Mouse (Mus musculus) hindlimb bud, embryonic 11.5 days (tissue): ENCODE measurements around the gene Slc11a2.
"Not testable (repeated sequence)": the region's sequence is repeated elsewhere in the genome, so short reads cannot be mapped to it uniquely, and the experiment has no call there.

ENCODE experiments used
- DNase-seq: peaks from one replicate; pipeline ENCODE4 v3.0.0-alpha.2; 2012; ENCODE audit warnings: low read depth, low spot score; ENCODE audit errors: extremely low spot score

Slc11a2 gene

DNA sequence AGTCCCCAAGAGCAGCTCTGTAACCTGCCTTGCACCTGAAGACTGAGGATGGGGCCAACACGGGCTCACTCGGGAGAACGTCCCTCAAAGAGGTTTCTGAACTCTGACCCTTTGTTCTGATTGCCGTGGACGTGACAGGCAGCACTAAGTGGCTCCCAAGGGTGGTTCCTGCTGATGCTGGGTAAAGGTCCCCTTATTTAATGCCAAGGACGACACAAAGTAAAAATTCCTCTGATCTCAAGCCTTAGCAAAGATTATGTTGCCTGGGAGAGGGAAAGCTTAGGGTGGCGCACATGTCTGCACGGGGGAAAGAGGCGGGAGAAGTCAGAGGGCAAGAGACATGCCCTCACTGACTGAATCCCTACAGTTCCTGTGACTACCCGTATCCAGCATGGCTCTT lies 11.6 kb upstream of the Slc11a2 start:
- DNase-seq: no peak

GRCm38 (mm10) chr15:100436112-100436511 lies 11.2 kb upstream of the Slc11a2 start:
- DNase-seq: no peak

- no peak for DNase-seq
Observed at GRCm38 (mm10) chr15:100433234-100433633, 8.4 kb upstream of the Slc11a2 start.

- DNase-seq: no peak
Observed at GRCm38 (mm10) chr15:100429959-100430565, 5.2 kb upstream of the Slc11a2 start.

GRCm38 (mm10) chr15:100428296-100428905 lies 3.5 kb upstream of the Slc11a2 start:
- DNase-seq: no peak

GRCm38 (mm10) chr15:100423916-100424315 lies 956 bp downstream of the Slc11a2 start:
- no peak for DNase-seq

- peak; percentile 56 for DNase-seq
Observed at GRCm38 (mm10) chr15:100422899-100423860, 1.7 kb downstream of the Slc11a2 start.

DNA sequence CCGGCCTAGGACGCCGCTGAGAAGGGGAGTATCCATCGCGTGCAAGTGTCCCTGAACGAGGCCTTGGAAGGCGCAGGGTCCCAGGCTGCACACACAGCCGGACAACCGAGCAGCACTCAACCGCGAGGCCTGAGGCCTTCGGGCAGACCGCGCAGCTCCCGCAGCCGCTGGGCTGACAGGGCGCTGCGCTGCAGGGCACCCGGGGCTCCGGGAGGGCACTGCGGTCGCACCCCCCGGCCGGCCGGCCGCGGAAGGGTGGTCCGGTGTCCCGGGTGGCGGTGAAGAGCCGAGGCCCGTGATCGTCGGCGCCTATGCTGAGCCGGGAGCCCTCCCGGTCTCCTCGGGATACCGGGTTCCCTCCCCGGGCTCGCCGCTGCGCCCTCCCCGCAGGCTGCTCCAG lies 2.4 kb downstream of the Slc11a2 start:
- DNase-seq: no peak

GRCm38 (mm10) chr15:100421758-100422197 lies 3.1 kb downstream of the Slc11a2 start, which contains the start of gene Gm5475:
Gm5475 (plus strand) TSS chr15:100422147.
- not testable (repeated sequence) for DNase-seq

GRCm38 (mm10) chr15:100421059-100421757 lies 3.7 kb downstream of the Slc11a2 start:
- no peak for DNase-seq

DNA sequence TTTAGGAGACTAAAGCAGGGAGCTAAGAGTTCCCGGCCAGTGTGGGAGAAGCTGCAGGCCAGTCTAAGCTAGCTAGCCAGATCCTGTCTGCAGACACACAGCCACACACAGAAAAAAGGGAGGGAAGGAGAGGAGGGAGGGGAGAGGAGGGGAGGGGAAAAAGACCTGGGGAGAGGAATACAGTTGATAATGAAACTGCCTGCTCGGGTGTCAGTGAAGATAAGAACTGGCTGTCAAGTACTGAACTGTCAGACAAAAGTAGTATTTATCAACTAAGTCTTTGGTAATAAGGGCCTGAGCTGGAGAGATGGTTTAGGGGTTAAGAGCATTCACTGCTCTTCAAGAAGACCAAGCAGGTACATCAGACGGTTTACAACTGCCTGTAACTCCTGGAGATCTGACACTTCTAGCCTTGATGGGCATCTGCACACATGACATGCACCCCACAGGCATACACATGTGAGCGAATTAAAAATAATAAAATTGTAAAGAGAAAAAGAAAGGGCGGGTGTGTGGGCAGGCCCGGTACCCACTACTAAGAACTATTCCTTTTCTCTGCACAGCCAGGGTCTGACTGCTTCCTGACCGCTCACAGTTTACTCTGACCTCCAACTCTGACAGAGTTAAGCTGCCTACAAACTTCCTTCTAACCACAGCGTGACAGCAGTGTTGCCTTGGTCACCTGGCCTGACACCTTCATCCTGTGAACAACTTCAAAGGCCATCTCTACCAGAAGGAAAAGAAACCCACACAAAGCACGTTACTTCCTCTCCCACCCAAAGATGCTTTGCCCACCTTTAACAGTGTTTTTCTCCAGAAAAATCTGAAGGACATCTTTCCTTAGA lies 4.7 kb downstream of the Slc11a2 start:
- no peak for DNase-seq

GRCm38 (mm10) chr15:100419311-100419710 lies 5.6 kb downstream of the Slc11a2 start:
- no peak for DNase-seq

GRCm38 (mm10) chr15:100417854-100418450 lies 6.9 kb downstream of the Slc11a2 start:
- DNase-seq: no peak

- no peak for DNase-seq
Observed at GRCm38 (mm10) chr15:100415684-100416083, 9.2 kb downstream of the Slc11a2 start.

GRCm38 (mm10) chr15:100414942-100415341 lies 9.9 kb downstream of the Slc11a2 start:
- no peak for DNase-seq

DNA sequence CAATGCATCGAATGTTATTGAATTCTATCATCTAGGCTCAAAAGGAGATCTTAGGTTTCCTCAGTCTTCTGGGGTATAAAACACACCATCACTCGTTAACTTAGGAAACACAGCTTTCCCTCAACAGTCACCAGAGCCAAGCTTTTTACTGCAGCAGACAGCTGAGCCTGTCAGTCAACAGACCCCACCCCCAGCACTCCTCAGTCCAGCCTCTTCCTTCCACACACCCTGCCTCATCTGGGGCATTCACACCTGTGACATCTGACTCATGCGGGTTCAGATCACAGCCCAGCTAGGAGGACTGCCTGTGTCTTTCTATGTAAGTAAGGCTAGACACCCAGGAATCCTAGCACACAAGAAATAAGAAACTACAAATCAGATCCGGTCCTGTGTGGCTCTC lies 10.9 kb downstream of the Slc11a2 start:
- DNase-seq: no peak

- no peak for DNase-seq
Observed at GRCm38 (mm10) chr15:100413306-100413705, 11.6 kb downstream of the Slc11a2 start.

DNA sequence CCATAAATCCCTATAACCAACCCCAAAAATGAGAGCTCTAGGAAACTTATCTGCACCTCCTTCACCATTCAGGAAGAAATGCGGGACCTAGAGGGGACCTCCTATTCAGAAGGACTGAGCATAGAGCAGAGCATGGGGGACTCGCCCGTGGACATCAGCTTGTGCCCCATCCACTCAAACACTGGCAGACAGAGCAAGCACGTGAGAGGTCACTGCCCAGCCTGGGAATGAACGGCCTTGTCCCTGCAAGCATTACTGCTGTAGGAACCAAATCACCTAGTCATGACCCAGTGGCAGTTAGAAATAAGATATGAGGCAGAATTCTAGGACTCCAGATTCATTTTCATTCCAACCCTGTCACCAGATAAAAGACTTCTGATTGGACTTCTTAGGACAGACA lies 13.1 kb downstream of the Slc11a2 start:
- no peak for DNase-seq

- DNase-seq: no peak
Observed at GRCm38 (mm10) chr15:100410918-100411672, 13.8 kb downstream of the Slc11a2 start.
